Mouse (Mus musculus): ENCODE measurements around the gene Tmem163.

- TF ChIP-seq CTCF (IDR thresholded peaks at IDR 0.05; ENCODE audit: low read depth) (no peak), EP300 (optimal IDR thresholded peaks at IDR 0.05) (no peak)
Observed at GRCm38 (mm10) chr1:127575692-127576091, 103.7 kb downstream of the Tmem163 start.

Data from stomach, postnatal 0 days (tissue).